Mouse (Mus musculus) Muller cell, postnatal 12 days (primary cell): ENCODE data around the gene Aldh1a3.

Experiments used
- DNase-seq: peaks from one replicate; pipeline ENCODE4 v3.0.0-alpha.2; 2015; ENCODE audit errors: inconsistent ontology term

Gene Aldh1a3

GRCm38 (mm10) chr7:66369934-66370445, 57.3 kb downstream of the Aldh1a3 start:
- peak; percentile 87 for DNase-seq

- DNase-seq, result peak; percentile 89
Observed at GRCm38 (mm10) chr7:66369071-66369933, 58.0 kb downstream of the Aldh1a3 start.

GRCm38 (mm10) chr7:66365904-66366303, 61.4 kb downstream of the Aldh1a3 start, which contains the start of gene Gm10974:
Gene Gm10974, plus strand, starts transcription at chr7:66365905.
- DNase-seq, result peak; percentile 97

- no peak for DNase-seq
Observed at GRCm38 (mm10) chr7:66365411-66365810, 61.9 kb downstream of the Aldh1a3 start.

GRCm38 (mm10) chr7:66364491-66364890, 62.8 kb downstream of the Aldh1a3 start:
- DNase-seq, result no peak

- DNase-seq, result no peak
Observed at GRCm38 (mm10) chr7:66359044-66359443, 68.3 kb downstream of the Aldh1a3 start.

GRCm38 (mm10) chr7:66358461-66358860, 68.9 kb downstream of the Aldh1a3 start:
- DNase-seq, result no peak

- no peak for DNase-seq
Observed at GRCm38 (mm10) chr7:66355791-66356522, 71.4 kb downstream of the Aldh1a3 start.

GRCm38 (mm10) chr7:66354911-66355310, 72.4 kb downstream of the Aldh1a3 start:
- DNase-seq, result no peak

GRCm38 (mm10) chr7:66351074-66351473, 76.2 kb downstream of the Aldh1a3 start:
- DNase-seq, result no peak

GRCm38 (mm10) chr7:66349670-66350069, 77.6 kb downstream of the Aldh1a3 start:
- DNase-seq, result no peak

- DNase-seq, result no peak
Observed at GRCm38 (mm10) chr7:66348588-66348987, 78.7 kb downstream of the Aldh1a3 start.

- DNase-seq, result no peak
Observed at GRCm38 (mm10) chr7:66346959-66347663, 80.2 kb downstream of the Aldh1a3 start.

GRCm38 (mm10) chr7:66343307-66343706, 84.0 kb downstream of the Aldh1a3 start:
- DNase-seq, result no peak

- no peak for DNase-seq
Observed at GRCm38 (mm10) chr7:66342831-66343230, 84.5 kb downstream of the Aldh1a3 start.

GRCm38 (mm10) chr7:66342323-66342722, 85.0 kb downstream of the Aldh1a3 start:
- DNase-seq, result no peak
